Mouse (Mus musculus): ENCODE results near the gene Tmod1. TPM values are rescaled to one million over a fixed set of nuclear protein-coding genes. Genes with fewer than 3 reads are reported as not detected.

The Tmod1 gene
- total RNA-seq, 2 experiments from 2014 or later = 20.7 to 20.9 TPM

GRCm38 (mm10) chr4:46086718-46087426 is 48.1 kb downstream of the Tmod1 start:
- DNase-seq (ENCODE audit: extremely low spot score in 1 of 2, low spot score in 1 of 2) = peak in 1 of 2 experiments; percentile 20

GRCm38 (mm10) chr4:46087427-46087771 is 48.7 kb downstream of the Tmod1 start:
- DNase-seq (ENCODE audit: extremely low spot score in 1 of 2, low spot score in 1 of 2) = no peak

- peak in 1 of 2 experiments; percentile 48 for DNase-seq (ENCODE audit: extremely low spot score in 1 of 2, low spot score in 1 of 2)
Measured at GRCm38 (mm10) chr4:46087852-46088251, 49.1 kb downstream of the Tmod1 start.

- DNase-seq (ENCODE audit: extremely low spot score in 1 of 2, low spot score in 1 of 2) = no peak
Measured at GRCm38 (mm10) chr4:46089524-46090125, 50.9 kb downstream of the Tmod1 start.

GRCm38 (mm10) chr4:46092429-46093076 is 53.8 kb downstream of the Tmod1 start:
- no peak for DNase-seq (ENCODE audit: extremely low spot score in 1 of 2, low spot score in 1 of 2)

- DNase-seq (ENCODE audit: extremely low spot score in 1 of 2, low spot score in 1 of 2) = no peak
Measured at GRCm38 (mm10) chr4:46094916-46095825, 56.4 kb downstream of the Tmod1 start.

GRCm38 (mm10) chr4:46095826-46096159 is 57.1 kb downstream of the Tmod1 start:
- DNase-seq (ENCODE audit: extremely low spot score in 1 of 2, low spot score in 1 of 2) = no peak

GRCm38 (mm10) chr4:46096546-46096945 is 57.8 kb downstream of the Tmod1 start:
- no peak for DNase-seq (ENCODE audit: extremely low spot score in 1 of 2, low spot score in 1 of 2)

- DNase-seq (ENCODE audit: extremely low spot score in 1 of 2, low spot score in 1 of 2) = no peak
Measured at GRCm38 (mm10) chr4:46097591-46097990, 58.9 kb downstream of the Tmod1 start.

GRCm38 (mm10) chr4:46099132-46099531 is 60.4 kb downstream of the Tmod1 start:
- DNase-seq (ENCODE audit: extremely low spot score in 1 of 2, low spot score in 1 of 2) = no peak

- DNase-seq (ENCODE audit: extremely low spot score in 1 of 2, low spot score in 1 of 2) = no peak
Measured at GRCm38 (mm10) chr4:46100539-46100938, 61.8 kb downstream of the Tmod1 start.

GRCm38 (mm10) chr4:46101211-46101711 is 62.5 kb downstream of the Tmod1 start:
- no peak for DNase-seq (ENCODE audit: extremely low spot score in 1 of 2, low spot score in 1 of 2)

GRCm38 (mm10) chr4:46102078-46102769 is 63.5 kb downstream of the Tmod1 start:
- no peak for DNase-seq (ENCODE audit: extremely low spot score in 1 of 2, low spot score in 1 of 2)

GRCm38 (mm10) chr4:46110084-46110483 is 71.3 kb downstream of the Tmod1 start:
- no peak for DNase-seq (ENCODE audit: extremely low spot score in 1 of 2, low spot score in 1 of 2)

- no peak for DNase-seq (ENCODE audit: extremely low spot score in 1 of 2, low spot score in 1 of 2)
Measured at GRCm38 (mm10) chr4:46111361-46111760, 72.6 kb downstream of the Tmod1 start.

- no peak for DNase-seq (ENCODE audit: extremely low spot score in 1 of 2, low spot score in 1 of 2)
Measured at GRCm38 (mm10) chr4:46115308-46115707, 76.6 kb downstream of the Tmod1 start.

GRCm38 (mm10) chr4:46116544-46117175 is 77.9 kb downstream of the Tmod1 start:
- DNase-seq (ENCODE audit: extremely low spot score in 1 of 2, low spot score in 1 of 2) = no peak

- no peak for DNase-seq (ENCODE audit: extremely low spot score in 1 of 2, low spot score in 1 of 2)
Measured at GRCm38 (mm10) chr4:46117536-46117935, 78.8 kb downstream of the Tmod1 start.

GRCm38 (mm10) chr4:46119514-46120094 is 80.9 kb downstream of the Tmod1 start:
- DNase-seq (ENCODE audit: extremely low spot score in 1 of 2, low spot score in 1 of 2) = no peak

Data from layer of hippocampus, postnatal 25 days (tissue).